Mouse (Mus musculus) stomach, embryonic 16.5 days (tissue): ENCODE measurements around the gene Mitf. TPM values are rescaled to one million over a fixed set of nuclear protein-coding genes. Genes with fewer than 3 reads are reported as not detected.

Source experiments
- ATAC-seq: fragments of 200-750 bp; cut with Nextera tagmentation; 2 replicates; pipeline ENCODE4 v1.8.0; 2017; ENCODE audit warnings: moderate number of reproducible peaks, moderate TSS enrichment; ENCODE audit not compliant: insufficient read depth, low FRiP score
- H3K27ac ChIP-seq: fragments of 300-500 bp; sonication (generic); 2 replicates; pipeline ENCODE4 v1.5.1; 2014; ENCODE audit warnings: low read length
- H3K27me3 ChIP-seq: fragments of 300-500 bp; sonication (generic); 2 replicates; pipeline ENCODE4 v1.6.1; 2014; ENCODE audit warnings: low read length, control low read depth, mixed read lengths; ENCODE audit not compliant: control insufficient read depth, insufficient read depth
- H3K36me3 ChIP-seq: fragments of 300-500 bp; sonication (generic); 2 replicates; pipeline ENCODE4 v1.6.1; 2014; ENCODE audit warnings: low read length; ENCODE audit not compliant: control insufficient read depth, insufficient read depth
- H3K4me1 ChIP-seq: fragments of 300-500 bp; sonication (generic); 2 replicates; pipeline ENCODE4 v1.6.1; 2014; ENCODE audit warnings: low read length, control low read depth, mixed read lengths; ENCODE audit not compliant: control insufficient read depth, insufficient read depth
- H3K4me2 ChIP-seq: fragments of 300-500 bp; sonication (generic); 2 replicates; pipeline ENCODE4 v1.6.1; 2014; ENCODE audit warnings: low read depth, low read length, mixed read lengths
- H3K4me3 ChIP-seq: fragments of 300-500 bp; sonication (generic); replicated peaks from 2 replicates; pipeline ENCODE4 v1.5.1; 2014; ENCODE audit warnings: mild to moderate bottlenecking, low read length
- H3K9ac ChIP-seq: fragments of 300-500 bp; sonication (generic); 2 replicates; pipeline ENCODE4 v1.6.1; 2014; ENCODE audit warnings: low read length
- H3K9me3 ChIP-seq: fragments of 300-500 bp; sonication (generic); replicated peaks from 2 replicates; pipeline ENCODE4 v1.6.1; 2016; ENCODE audit warnings: low read length, control low read depth; ENCODE audit not compliant: control insufficient read depth
- WGBS: fragments of 180-500 bp; shearing (Covaris S2); extraction: QIAGEN DNeasy Blood & Tissue Kit; methylation state at CpG from one replicate; pipeline ENCODE4 v1.1.7; 2014; 5-methylcytosine and 5-hydroxymethylcytosine counted together
- polyA plus RNA-seq: library from polyadenylated mRNA; unstranded; fragments of >200 nt; fragmentation: Nextera tagmentation; extraction: Ambion mirVana; gene quantifications from 2 replicates; pipeline ENCODE4 v1.2.1, GENCODE M21; 2015

Gene Mitf
- polyA plus RNA-seq, 1 experiment from 2014 or later: 2.0 TPM

DNA sequence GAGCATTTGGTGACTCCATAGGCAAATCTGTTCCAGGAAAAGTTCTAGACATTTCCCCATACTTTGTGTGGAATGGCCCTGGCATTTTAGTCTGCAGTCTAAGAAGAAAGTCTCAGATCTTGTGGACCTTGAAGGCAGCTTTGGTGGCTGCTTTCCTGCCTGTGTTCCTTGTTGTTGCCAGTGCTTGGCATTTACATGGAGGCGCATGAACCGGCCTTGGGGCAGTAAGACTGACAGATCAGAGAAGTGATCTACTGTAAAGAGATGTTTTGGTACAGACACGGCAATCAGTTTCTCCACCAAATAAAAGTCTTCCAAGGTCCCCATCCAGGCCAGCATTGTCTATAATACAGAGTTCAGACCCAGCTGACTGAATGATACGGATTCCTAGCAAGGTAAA is 25.6 kb downstream of the Mitf start:
- no peak overlapping the region for H3K9ac ChIP-seq
- 89% methylated on average over 4 of the region's 4 CpGs for WGBS
- no peaks in the 10 kb centered on the region for H3K4me1 ChIP-seq
- no peaks in the 10 kb centered on the region for H3K27me3 ChIP-seq
- no peak overlapping the region for H3K27ac ChIP-seq
- ATAC-seq: no peak
- H3K4me2 ChIP-seq: no peak overlapping the region
- no peaks in the 10 kb centered on the region for H3K9me3 ChIP-seq
- H3K4me3 ChIP-seq: no peak overlapping the region
- H3K36me3 ChIP-seq: no peaks in the 10 kb centered on the region

GRCm38 (mm10) chr6:97836176-97836575 is 29.3 kb downstream of the Mitf start:
- Histone ChIP-seq H3K9ac (no peak overlapping the region), H3K27me3 (no peaks in the 10 kb centered on the region), H3K4me3 (no peak overlapping the region), H3K27ac (no peak overlapping the region), H3K36me3 (no peaks in the 10 kb centered on the region), H3K4me2 (no peak overlapping the region), H3K4me1 (no peaks in the 10 kb centered on the region), H3K9me3 (no peaks in the 10 kb centered on the region)
- no peak for ATAC-seq
- WGBS: 77% methylated on average over 7 of the region's 7 CpGs

DNA sequence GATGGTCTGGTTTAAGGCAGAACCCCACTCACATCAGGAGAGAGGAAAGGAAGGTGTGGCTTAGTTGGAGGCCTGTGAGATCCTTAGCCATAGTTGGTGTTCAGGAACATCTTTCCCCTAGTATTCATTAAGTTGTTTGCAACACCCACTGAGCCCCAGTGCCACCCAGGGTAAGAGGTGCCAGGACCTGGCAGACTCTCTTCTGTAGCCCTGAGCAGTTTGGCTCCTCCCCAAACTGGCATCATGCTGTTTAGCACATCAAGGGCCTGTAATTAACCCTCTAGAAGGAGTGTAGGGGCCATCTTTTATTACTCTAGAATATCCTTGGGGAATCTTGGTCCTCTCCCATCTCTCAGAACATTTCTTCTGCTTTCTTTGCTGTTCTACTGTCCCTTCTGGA is 30.9 kb downstream of the Mitf start:
- Histone ChIP-seq H3K9ac (no peak overlapping the region), H3K36me3 (no peaks in the 10 kb centered on the region), H3K4me3 (no peak overlapping the region), H3K4me2 (no peak overlapping the region), H3K4me1 (no peaks in the 10 kb centered on the region), H3K9me3 (no peaks in the 10 kb centered on the region), H3K27ac (no peak overlapping the region), H3K27me3 (no peaks in the 10 kb centered on the region)
- no peak for ATAC-seq

DNA sequence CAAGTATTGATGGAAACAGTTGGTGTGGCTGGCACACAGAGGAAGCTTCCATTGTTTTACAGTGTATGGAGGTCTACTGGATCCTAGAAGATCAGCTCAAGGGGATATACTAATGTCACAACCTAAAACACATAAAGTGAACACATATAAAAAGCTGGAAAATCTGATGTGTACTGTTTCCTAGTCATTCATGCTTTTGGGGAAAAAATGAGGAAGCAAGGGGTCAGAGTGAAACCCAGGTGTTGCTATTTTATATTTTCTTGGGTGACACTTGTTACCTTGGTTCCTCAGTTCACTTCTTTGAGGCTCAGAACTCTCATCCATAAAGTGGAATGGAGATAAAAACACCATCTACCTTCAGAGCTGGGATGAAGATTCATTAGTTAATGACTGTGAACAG is 32.7 kb downstream of the Mitf start:
- no peaks in the 10 kb centered on the region for H3K4me1 ChIP-seq
- H3K9me3 ChIP-seq: no peaks in the 10 kb centered on the region
- ATAC-seq: no peak
- no peak overlapping the region for H3K4me2 ChIP-seq
- H3K36me3 ChIP-seq: no peaks in the 10 kb centered on the region
- H3K4me3 ChIP-seq: no peak overlapping the region
- H3K27me3 ChIP-seq: no peaks in the 10 kb centered on the region
- no peak overlapping the region for H3K9ac ChIP-seq
- H3K27ac ChIP-seq: no peak overlapping the region

DNA sequence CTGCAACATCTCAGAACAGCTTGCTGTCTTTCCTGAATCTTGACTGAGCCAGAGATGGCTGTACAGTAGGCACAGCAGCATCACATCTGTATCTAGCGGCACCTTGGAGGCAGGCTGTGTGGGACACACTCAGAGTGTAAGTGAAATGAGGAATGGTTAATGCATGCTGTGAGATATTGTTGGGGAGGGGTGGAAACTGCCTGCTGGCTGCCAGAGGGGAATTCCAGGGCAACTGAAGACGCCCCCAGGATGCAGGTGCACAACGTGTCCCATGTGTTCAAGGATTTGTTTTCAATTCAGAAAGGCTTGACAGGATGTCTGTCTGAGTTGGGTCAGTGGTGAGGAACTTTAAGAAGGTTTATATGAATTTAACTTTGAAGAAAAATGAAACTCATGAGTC is 37.3 kb downstream of the Mitf start:
- Histone ChIP-seq H3K9ac (no peak overlapping the region), H3K4me1 (peaks cover 5% of the 10 kb centered on the region), H3K27me3 (no peaks in the 10 kb centered on the region), H3K4me3 (no peak overlapping the region), H3K36me3 (no peaks in the 10 kb centered on the region), H3K27ac (no peak overlapping the region), H3K9me3 (no peaks in the 10 kb centered on the region), H3K4me2 (no peak overlapping the region)
- ATAC-seq: no peak
- 62% methylated on average over 3 of the region's 3 CpGs for WGBS

DNA sequence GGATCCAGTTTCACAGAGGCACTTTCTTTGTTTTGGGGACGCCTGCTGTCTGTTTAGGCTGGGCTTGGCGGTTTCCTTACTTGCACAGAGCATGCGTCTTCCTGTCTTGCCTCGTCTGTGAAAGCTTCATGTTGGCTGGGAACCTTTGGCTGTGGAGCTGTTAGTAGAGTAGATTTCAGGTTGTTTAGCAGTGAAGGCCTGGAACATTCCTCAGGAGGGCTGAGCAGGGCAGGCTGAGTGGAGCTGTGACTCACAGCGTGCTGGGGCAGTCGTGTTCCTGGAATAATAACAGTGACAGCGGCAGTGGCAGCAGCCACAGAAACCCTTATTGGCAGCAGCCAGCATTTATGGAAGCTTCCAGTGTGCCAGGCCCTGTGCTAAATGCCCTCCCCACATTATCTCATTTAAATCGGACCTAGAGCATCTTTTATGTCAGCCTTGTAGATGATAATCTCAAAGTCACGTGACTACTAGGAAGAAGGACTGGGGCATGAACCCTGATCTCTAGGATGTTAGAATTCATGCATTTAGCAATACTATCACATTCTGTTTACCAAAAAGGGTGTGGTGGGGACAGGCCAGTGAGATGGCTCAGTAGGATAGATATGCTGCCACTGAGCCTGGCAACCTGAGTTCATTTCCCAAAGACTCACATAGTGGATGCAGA is 41.5 kb downstream of the Mitf start:
- 50% methylated on average over 9 of the region's 9 CpGs for WGBS
- H3K27ac ChIP-seq: peak overlapping the region; percentile 35; the same call in 1 of the 2 replicates
- 0 out of 2 replicates have a peak overlapping the region, but pooled peaks have one; percentile 7 for H3K9ac ChIP-seq
- ATAC-seq: no peak
- no peaks in the 10 kb centered on the region for H3K27me3 ChIP-seq
- peaks cover 5% of the 10 kb centered on the region for H3K4me1 ChIP-seq
- H3K4me3 ChIP-seq: no peak overlapping the region
- H3K36me3 ChIP-seq: no peaks in the 10 kb centered on the region
- no peak overlapping the region for H3K4me2 ChIP-seq
- H3K9me3 ChIP-seq: no peaks in the 10 kb centered on the region

- no peak overlapping the region for H3K4me2 ChIP-seq
- no peak overlapping the region for H3K4me3 ChIP-seq
- no peaks in the 10 kb centered on the region for H3K9me3 ChIP-seq
- 94% methylated on average over 2 of the region's 2 CpGs for WGBS
- H3K27ac ChIP-seq: no peak overlapping the region
- no peaks in the 10 kb centered on the region for H3K27me3 ChIP-seq
- no peaks in the 10 kb centered on the region for H3K36me3 ChIP-seq
- ATAC-seq: no peak
- no peak overlapping the region for H3K9ac ChIP-seq
- no peaks in the 10 kb centered on the region for H3K4me1 ChIP-seq
Measured at GRCm38 (mm10) chr6:97854236-97854635, 47.4 kb downstream of the Mitf start.

- no peak overlapping the region for H3K9ac ChIP-seq
- 79% methylated on average over 8 of the region's 8 CpGs for WGBS
- ATAC-seq: no peak
Measured at GRCm38 (mm10) chr6:97855420-97856170, 48.7 kb downstream of the Mitf start.

GRCm38 (mm10) chr6:97856502-97856901 is 49.6 kb downstream of the Mitf start:
- Histone ChIP-seq H3K4me3 (no peak overlapping the region), H3K4me2 (no peak overlapping the region), H3K27me3 (no peaks in the 10 kb centered on the region), H3K9ac (no peak overlapping the region), H3K27ac (no peak overlapping the region), H3K36me3 (no peaks in the 10 kb centered on the region), H3K9me3 (no peaks in the 10 kb centered on the region), H3K4me1 (no peaks in the 10 kb centered on the region)
- no peak for ATAC-seq
- WGBS: 76% methylated on average over 8 of the region's 8 CpGs

More at GRCm38 (mm10) chr6:97855420-97856170, 48.7 kb downstream of the Mitf start:
- Histone ChIP-seq H3K27me3 (no peaks in the 10 kb centered on the region), H3K9me3 (no peaks in the 10 kb centered on the region), H3K27ac (no peak overlapping the region), H3K36me3 (no peaks in the 10 kb centered on the region), H3K4me3 (no peak overlapping the region), H3K4me1 (no peaks in the 10 kb centered on the region), H3K4me2 (no peak overlapping the region)
